Mouse (Mus musculus) hindbrain, embryonic 14.5 days (tissue): ENCODE data around the gene Sh3pxd2a. TPM values are rescaled to one million over a fixed set of nuclear protein-coding genes. Genes with fewer than 3 reads are reported as not detected.

Source experiments
- ATAC-seq: fragments of 200-750 bp; cut with Nextera tagmentation; 2 replicates; pipeline ENCODE4 v1.8.0; 2017; ENCODE audit warnings: moderate number of reproducible peaks, mild to moderate bottlenecking, moderate TSS enrichment, moderate library complexity; ENCODE audit not compliant: low FRiP score
- DNase-seq: peaks from one replicate; pipeline ENCODE4 v3.0.0-alpha.2; 2015; ENCODE audit warnings: low spot score
- H3K27ac ChIP-seq: fragments of 300-500 bp; sonication (generic); 2 replicates; pipeline ENCODE4 v1.5.1; 2014; ENCODE audit warnings: mild to moderate bottlenecking, moderate library complexity
- H3K27me3 ChIP-seq: fragments of 300-500 bp; sonication (generic); 2 replicates; pipeline ENCODE4 v1.6.1; 2014; ENCODE audit warnings: mild to moderate bottlenecking, low read length, mixed read lengths; ENCODE audit not compliant: control insufficient read depth, insufficient read depth
- H3K36me3 ChIP-seq: fragments of 300-500 bp; sonication (generic); replicated peaks from 2 replicates; pipeline ENCODE4 v1.6.1; 2014; ENCODE audit not compliant: control insufficient read depth, insufficient read depth
- H3K4me1 ChIP-seq: fragments of 300-500 bp; sonication (generic); replicated peaks from 2 replicates; pipeline ENCODE4 v1.6.1; 2014; ENCODE audit warnings: antibody characterized with exemption, low read length, mixed read lengths; ENCODE audit not compliant: control insufficient read depth, insufficient read depth
- H3K4me2 ChIP-seq: fragments of 300-500 bp; sonication (generic); replicated peaks from 2 replicates; pipeline ENCODE4 v1.6.1; 2014; ENCODE audit warnings: mild to moderate bottlenecking, moderate library complexity
- H3K4me3 ChIP-seq: fragments of 300-500 bp; sonication (generic); replicated peaks from 2 replicates; pipeline ENCODE4 v1.5.1; 2014; ENCODE audit warnings: mild to moderate bottlenecking, low read length
- H3K9ac ChIP-seq: fragments of 300-500 bp; sonication (generic); 2 replicates; pipeline ENCODE4 v1.6.1; 2014
- H3K9me3 ChIP-seq: fragments of 300-500 bp; sonication (generic); 2 replicates; pipeline ENCODE4 v1.6.1; 2016; ENCODE audit warnings: low read length; ENCODE audit not compliant: control insufficient read depth
- WGBS: fragments of 180-500 bp; shearing (Covaris S2); extraction: QIAGEN DNeasy Blood & Tissue Kit; methylation state at CpG from one replicate; pipeline ENCODE4 v1.1.7; 2014; 5-methylcytosine and 5-hydroxymethylcytosine counted together
- polyA plus RNA-seq: library from polyadenylated mRNA; unstranded; fragments of >200 nt; fragmentation: Nextera tagmentation; extraction: Ambion mirVana; gene quantifications from 2 replicates; pipeline ENCODE4 v1.2.1, GENCODE M21; 2014

Gene Sh3pxd2a
- polyA plus RNA-seq, 1 experiment from 2014 or later: 2.8 TPM

DNA sequence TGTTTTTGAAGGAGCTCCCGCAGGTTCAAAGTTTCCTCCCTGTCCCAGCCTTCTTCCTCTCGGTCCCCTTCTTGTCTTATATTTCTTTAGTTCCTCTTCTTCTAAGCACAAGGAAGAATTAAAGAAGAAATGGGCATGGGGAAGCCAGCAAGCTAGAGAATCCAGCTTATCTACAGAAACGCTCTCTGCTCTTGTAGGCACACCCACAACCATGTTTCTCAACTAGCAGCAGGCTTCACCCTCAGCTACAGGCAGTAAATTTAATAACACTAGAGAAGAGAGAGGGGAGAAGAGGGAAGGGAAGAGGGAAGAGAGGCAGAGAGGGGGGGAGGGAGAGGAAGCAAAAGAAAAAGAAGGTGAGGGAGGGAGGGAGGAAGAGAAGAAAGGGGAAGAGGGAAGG, 44.0 kb upstream of the Sh3pxd2a start:
- H3K27ac ChIP-seq: no peak overlapping the region

DNA sequence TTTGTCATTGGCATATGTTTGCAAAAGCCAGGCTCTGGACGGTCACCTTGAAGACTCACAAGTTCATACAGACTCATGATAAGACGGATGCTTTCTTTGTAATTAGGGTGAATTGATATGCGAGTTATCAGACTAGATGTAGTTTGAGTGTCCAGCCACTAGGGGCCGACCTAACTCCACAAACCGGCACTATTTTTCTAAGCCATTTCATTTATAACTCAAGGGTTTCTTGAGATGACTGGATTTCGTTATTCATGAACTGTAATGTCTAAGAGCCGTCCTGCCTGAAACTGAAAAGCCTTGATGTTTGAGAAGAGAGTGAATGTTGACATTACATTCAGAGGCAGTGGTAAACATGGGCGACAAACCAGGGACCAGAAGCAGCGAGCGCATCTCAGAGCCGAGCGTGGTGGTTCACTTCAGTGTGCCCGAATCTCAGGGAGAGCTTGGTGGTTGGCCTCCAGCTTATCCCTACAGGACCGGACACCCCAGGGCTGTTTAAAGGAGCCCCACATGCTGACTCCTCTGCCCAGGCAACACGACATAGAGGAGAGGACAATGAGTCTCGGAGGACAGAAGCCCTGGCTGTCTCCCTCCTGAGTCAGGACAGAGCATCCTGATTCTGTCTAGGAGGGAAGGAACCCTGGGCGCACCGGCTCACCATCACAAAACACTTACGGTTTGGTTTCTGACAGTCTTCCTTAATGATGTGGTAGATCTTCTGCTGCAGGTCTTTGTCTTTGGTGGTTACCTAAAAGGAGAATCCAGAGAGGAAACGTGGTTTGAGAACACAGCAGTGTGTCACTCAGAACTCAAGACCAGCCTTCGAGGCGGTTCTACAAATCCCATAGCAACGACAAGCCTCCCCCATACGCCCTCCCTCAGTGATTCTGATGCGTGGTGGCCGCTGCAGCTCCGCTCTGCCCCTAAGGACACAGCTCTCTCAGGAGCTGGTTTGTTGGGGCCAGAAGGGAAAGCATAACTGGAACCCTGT, 43.2 kb upstream of the Sh3pxd2a start:
- WGBS: 53% methylated on average over 27 of the region's 27 CpGs

More for the DNA sequence above, 44.0 kb upstream of the Sh3pxd2a start:
- H3K4me3 ChIP-seq: no peak overlapping the region
- ATAC-seq: no peak
- no peak overlapping the region for H3K9ac ChIP-seq
- no peak overlapping the region for H3K4me2 ChIP-seq
- no peaks in the 10 kb centered on the region for H3K27me3 ChIP-seq
- WGBS: 87% methylated on average over 3 of the region's 3 CpGs
- H3K4me1 ChIP-seq: peaks cover 11% of the 10 kb centered on the region
- DNase-seq: no peak
- H3K9me3 ChIP-seq: no peaks in the 10 kb centered on the region
- no peaks in the 10 kb centered on the region for H3K36me3 ChIP-seq

DNA sequence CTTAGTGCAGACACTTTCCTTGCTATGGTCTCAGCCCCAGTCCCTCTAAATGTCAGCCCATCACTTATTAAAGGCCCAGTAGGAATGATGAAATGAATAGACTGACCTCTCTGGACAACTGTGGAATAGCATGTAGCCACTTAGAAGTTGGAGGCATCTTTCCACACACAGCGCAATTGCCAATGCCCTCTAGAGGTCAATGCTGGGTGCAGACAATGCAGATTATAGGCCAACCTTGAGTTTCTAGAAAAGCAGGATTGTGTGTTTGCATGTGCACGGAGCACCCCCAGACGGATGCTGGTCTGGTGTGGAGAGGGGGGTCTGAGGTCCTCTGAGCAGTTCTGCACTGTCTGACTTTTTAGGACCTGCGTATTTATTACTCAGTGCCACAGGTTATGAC, 39.4 kb upstream of the Sh3pxd2a start:
- H3K4me2 ChIP-seq: no peak overlapping the region
- H3K4me1 ChIP-seq: no peaks in the 10 kb centered on the region
- H3K36me3 ChIP-seq: no peaks in the 10 kb centered on the region
- DNase-seq (peak; percentile 56), ATAC-seq (no peak)
- no peaks in the 10 kb centered on the region for H3K27me3 ChIP-seq
- H3K9me3 ChIP-seq: no peaks in the 10 kb centered on the region
- 61% methylated on average over 4 of the region's 4 CpGs for WGBS
- H3K9ac ChIP-seq: no peak overlapping the region
- H3K27ac ChIP-seq: no peak overlapping the region
- H3K4me3 ChIP-seq: no peak overlapping the region

More for the DNA sequence above, 43.2 kb upstream of the Sh3pxd2a start:
- no peak for ATAC-seq
- peak; percentile 80 for DNase-seq
- no peak overlapping the region for H3K9ac ChIP-seq
- H3K27me3 ChIP-seq: no peaks in the 10 kb centered on the region
- H3K4me3 ChIP-seq: no peak overlapping the region
- no peaks in the 10 kb centered on the region for H3K36me3 ChIP-seq
- H3K27ac ChIP-seq: no peak overlapping the region
- H3K9me3 ChIP-seq: no peaks in the 10 kb centered on the region
- peaks cover 11% of the 10 kb centered on the region for H3K4me1 ChIP-seq
- no peak overlapping the region for H3K4me2 ChIP-seq

DNA sequence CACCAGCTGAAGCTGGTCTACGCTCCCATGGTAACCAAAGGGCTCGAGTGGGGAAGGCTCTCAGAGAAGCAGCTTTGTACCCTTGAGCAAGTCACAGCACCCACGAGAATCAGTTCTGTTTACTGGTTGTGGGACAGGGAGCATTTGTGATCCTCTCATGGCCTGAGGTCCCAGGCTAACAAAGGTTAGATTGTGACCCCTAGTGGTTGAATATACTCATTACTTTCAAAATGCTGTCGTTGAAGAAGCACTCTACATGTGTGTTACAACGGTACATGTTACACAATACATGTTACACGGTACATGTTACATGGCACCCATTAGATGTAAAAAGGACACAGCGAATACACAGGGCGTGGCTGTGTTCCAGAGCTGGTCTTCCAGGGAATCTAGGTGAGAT, 38.4 kb upstream of the Sh3pxd2a start:
- DNase-seq: peak; percentile 65
- no peaks in the 10 kb centered on the region for H3K4me1 ChIP-seq
- H3K27me3 ChIP-seq: no peaks in the 10 kb centered on the region
- ATAC-seq: no peak
- H3K36me3 ChIP-seq: no peaks in the 10 kb centered on the region
- no peak overlapping the region for H3K4me3 ChIP-seq
- H3K27ac ChIP-seq: no peak overlapping the region
- WGBS: 75% methylated on average over 8 of the region's 8 CpGs
- no peak overlapping the region for H3K4me2 ChIP-seq
- H3K9ac ChIP-seq: no peak overlapping the region
- no peaks in the 10 kb centered on the region for H3K9me3 ChIP-seq

DNA sequence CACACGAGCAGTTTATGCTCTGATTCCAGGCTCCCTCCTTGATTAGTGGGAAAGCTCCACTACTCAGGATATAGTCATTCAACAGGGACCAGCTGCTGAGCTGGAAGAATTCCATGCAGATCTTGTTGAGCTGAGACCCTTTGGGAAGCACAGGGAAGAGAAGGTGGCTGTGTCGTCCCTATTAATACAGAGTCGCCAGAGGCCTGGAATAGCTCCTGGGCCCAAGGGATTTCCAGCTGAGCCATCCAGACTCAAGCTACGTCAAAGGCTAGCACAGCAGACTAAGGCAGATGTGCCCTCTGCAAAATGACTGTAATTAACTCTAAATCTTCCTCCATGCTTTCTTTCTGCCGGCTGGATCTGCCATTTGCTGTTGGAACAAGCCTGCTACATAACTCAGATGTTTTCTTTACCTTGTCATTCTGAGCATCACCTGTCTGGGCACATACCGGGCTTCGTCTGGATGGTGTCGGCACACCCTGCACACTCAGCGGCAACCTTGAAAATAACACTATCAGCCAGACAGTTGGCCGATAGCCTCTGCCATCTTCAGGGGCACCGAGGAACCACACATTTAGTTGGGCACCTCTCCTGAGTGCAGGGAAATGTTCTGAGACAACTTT, 36.3 kb upstream of the Sh3pxd2a start:
- 67% methylated on average over 11 of the region's 11 CpGs for WGBS

DNA sequence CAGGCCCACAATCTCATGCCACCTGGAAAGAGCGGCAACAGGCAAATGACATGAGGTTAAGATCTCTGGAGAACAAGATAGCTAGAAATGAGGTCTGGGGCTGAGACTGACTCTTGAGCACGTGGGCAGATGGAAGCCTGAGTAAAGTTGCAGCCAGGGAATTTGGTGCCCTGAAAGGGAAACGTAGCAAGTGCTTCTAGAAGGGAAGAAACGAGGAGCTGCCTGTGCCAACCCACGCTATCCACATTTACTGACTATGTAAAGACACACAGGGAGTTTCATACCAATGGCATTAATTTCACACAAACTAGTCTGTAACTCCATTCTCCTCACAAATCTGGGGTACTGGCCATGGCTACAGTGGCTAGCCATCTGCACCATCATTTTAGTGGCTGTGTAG, 35.6 kb upstream of the Sh3pxd2a start:
- H3K36me3 ChIP-seq: no peaks in the 10 kb centered on the region
- no peaks in the 10 kb centered on the region for H3K9me3 ChIP-seq
- H3K27ac ChIP-seq: no peak overlapping the region
- no peaks in the 10 kb centered on the region for H3K27me3 ChIP-seq
- H3K4me3 ChIP-seq: no peak overlapping the region
- no peaks in the 10 kb centered on the region for H3K4me1 ChIP-seq
- H3K9ac ChIP-seq: no peak overlapping the region
- DNase-seq (no peak), ATAC-seq (no peak)
- no peak overlapping the region for H3K4me2 ChIP-seq
- 86% methylated on average over 5 of the region's 5 CpGs for WGBS

More for the DNA sequence above, 36.3 kb upstream of the Sh3pxd2a start:
- Histone ChIP-seq H3K4me1 (no peaks in the 10 kb centered on the region), H3K9ac (no peak overlapping the region), H3K4me2 (no peak overlapping the region), H3K27me3 (no peaks in the 10 kb centered on the region), H3K27ac (no peak overlapping the region), H3K36me3 (no peaks in the 10 kb centered on the region), H3K9me3 (no peaks in the 10 kb centered on the region), H3K4me3 (no peak overlapping the region)
- ATAC-seq (no peak), DNase-seq (no peak)

DNA sequence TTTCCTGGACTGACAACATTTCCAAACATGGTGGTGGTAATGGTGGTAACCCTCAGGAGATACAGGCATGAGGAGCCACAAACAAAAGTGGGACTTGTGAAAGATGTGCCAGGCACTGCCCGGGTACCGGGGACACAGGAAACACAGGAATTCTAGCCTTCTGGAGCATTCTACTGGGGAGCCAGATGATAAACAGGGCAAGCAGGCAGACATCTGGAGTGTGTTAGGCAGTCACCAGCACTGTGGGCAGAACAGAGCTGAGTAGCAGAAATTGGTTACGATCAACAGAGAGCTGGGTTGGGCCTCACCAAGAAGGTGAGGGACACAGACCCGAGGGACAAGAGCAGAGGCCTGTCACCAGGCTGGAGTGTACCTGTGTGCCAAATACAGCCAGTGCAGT, 34.7 kb upstream of the Sh3pxd2a start:
- Histone ChIP-seq H3K4me3 (no peak overlapping the region), H3K27ac (no peak overlapping the region), H3K4me2 (no peak overlapping the region), H3K36me3 (no peaks in the 10 kb centered on the region), H3K9me3 (no peaks in the 10 kb centered on the region), H3K4me1 (peaks cover 3% of the 10 kb centered on the region), H3K27me3 (no peaks in the 10 kb centered on the region), H3K9ac (no peak overlapping the region)
- 84% methylated on average over 4 of the region's 4 CpGs for WGBS
- no peak for ATAC-seq
- DNase-seq: no peak

DNA sequence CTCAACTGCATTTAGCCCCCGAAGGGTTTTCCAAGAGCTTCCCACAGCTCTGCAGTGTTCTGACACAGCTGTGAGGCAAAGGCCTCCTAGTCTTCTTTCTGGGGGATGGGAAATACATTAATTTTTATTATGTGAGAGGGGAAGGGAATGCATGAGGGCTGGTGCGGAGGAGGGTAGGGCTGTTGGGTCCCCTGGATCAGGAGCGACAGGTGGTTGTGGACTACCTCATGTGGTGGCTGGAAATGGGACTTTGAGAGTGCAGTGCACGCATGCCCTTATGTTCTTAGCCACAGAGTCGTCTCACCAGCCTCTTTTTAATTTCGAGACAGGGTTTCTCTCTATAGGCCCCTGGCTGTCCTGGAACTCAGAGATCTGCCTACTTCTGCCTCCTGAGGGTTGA, 33.5 kb upstream of the Sh3pxd2a start:
- no peaks in the 10 kb centered on the region for H3K36me3 ChIP-seq
- no peaks in the 10 kb centered on the region for H3K27me3 ChIP-seq
- DNase-seq (no peak), ATAC-seq (no peak)
- H3K4me1 ChIP-seq: peaks cover 15% of the 10 kb centered on the region
- WGBS: 92% methylated on average over 6 of the region's 6 CpGs
- H3K9me3 ChIP-seq: no peaks in the 10 kb centered on the region
- H3K4me3 ChIP-seq: no peak overlapping the region
- H3K9ac ChIP-seq: no peak overlapping the region
- H3K27ac ChIP-seq: no peak overlapping the region
- H3K4me2 ChIP-seq: no peak overlapping the region

DNA sequence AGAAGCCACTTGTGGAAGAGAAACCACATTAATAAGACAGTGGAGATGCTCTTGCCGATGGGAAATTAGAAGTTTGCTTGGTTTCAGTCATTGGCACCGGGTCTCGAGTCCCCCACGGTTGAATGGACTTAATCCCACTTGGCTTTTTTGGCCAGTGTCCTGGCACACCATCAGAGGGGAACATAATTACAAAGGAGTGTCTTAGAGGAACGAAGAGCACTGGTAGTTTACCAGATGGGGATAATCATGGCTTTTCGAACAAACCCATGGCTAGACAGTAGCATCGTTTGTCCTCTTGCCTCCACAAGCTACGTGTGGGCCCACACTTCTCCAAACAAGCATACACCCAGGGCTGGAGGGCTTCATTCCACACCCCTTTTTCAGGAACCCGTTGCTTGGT, 33.1 kb upstream of the Sh3pxd2a start:
- 80% methylated on average over 9 of the region's 9 CpGs for WGBS

More for the DNA sequence above, 33.1 kb upstream of the Sh3pxd2a start:
- DNase-seq (no peak), ATAC-seq (no peak)
- Histone ChIP-seq H3K27ac (no peak overlapping the region), H3K36me3 (no peaks in the 10 kb centered on the region), H3K4me3 (no peak overlapping the region), H3K9ac (no peak overlapping the region), H3K4me2 (no peak overlapping the region), H3K27me3 (no peaks in the 10 kb centered on the region), H3K4me1 (peaks cover 19% of the 10 kb centered on the region), H3K9me3 (no peaks in the 10 kb centered on the region)
